Mouse (Mus musculus) limb, embryonic 14.5 days (tissue): ENCODE results near the gene Pde4a. TPM values are rescaled to one million over a fixed set of nuclear protein-coding genes. Genes with fewer than 3 reads are reported as not detected.

ENCODE experiments used
- ATAC-seq: fragments of 200-750 bp; cut with Nextera tagmentation; 2 replicates; pipeline ENCODE4 v1.8.0; 2017; ENCODE audit warnings: low read depth, moderate number of reproducible peaks, moderate TSS enrichment; ENCODE audit not compliant: low FRiP score
- DNase-seq: peaks from one replicate; pipeline ENCODE4 v3.0.0-alpha.2; 2015; ENCODE audit warnings: low spot score
- H3K27ac ChIP-seq: fragments of 300-500 bp; sonication (generic); replicated peaks from 2 replicates; pipeline ENCODE4 v1.5.1; 2014; ENCODE audit warnings: low read depth, mild to moderate bottlenecking, low read length, moderate library complexity, mixed read lengths
- H3K27me3 ChIP-seq: fragments of 300-500 bp; sonication (generic); 2 replicates; pipeline ENCODE4 v1.6.1; 2014; ENCODE audit warnings: low read length, mixed read lengths; ENCODE audit not compliant: control insufficient read depth, insufficient read depth
- H3K36me3 ChIP-seq: fragments of 300-500 bp; sonication (generic); 2 replicates; pipeline ENCODE4 v1.6.1; 2014; ENCODE audit warnings: mild to moderate bottlenecking, low read length, moderate library complexity, mixed read lengths; ENCODE audit not compliant: control insufficient read depth, insufficient read depth
- H3K4me1 ChIP-seq: fragments of 300-500 bp; sonication (generic); 2 replicates; pipeline ENCODE4 v1.6.1; 2014; ENCODE audit warnings: antibody characterized with exemption, low read length, mixed read lengths; ENCODE audit not compliant: control insufficient read depth, insufficient read depth
- H3K4me2 ChIP-seq: fragments of 300-500 bp; sonication (generic); replicated peaks from 2 replicates; pipeline ENCODE4 v1.6.1; 2014; ENCODE audit warnings: low read depth, mild to moderate bottlenecking, low read length, moderate library complexity; ENCODE audit not compliant: severe bottlenecking
- H3K4me3 ChIP-seq: fragments of 300-500 bp; sonication (generic); replicated peaks from 2 replicates; pipeline ENCODE4 v1.5.1; 2014; ENCODE audit warnings: low read length
- H3K9ac ChIP-seq: fragments of 300-500 bp; sonication (generic); 2 replicates; pipeline ENCODE4 v1.6.1; 2014; ENCODE audit warnings: mild to moderate bottlenecking, low read depth, low read length, moderate library complexity; ENCODE audit not compliant: severe bottlenecking
- H3K9me3 ChIP-seq: fragments of 300-500 bp; sonication (generic); 2 replicates; pipeline ENCODE4 v1.6.1; 2016; ENCODE audit warnings: low read length; ENCODE audit not compliant: control insufficient read depth
- POLR2A ChIP-seq: fragments of 200-500 bp; IDR thresholded peaks from 2 replicates; pipeline ENCODE4 v1.8.0; 2012; ENCODE audit warnings: inconsistent platforms, mild to moderate bottlenecking, moderate library complexity, borderline replicate concordance; ENCODE audit not compliant: insufficient read depth, insufficient read length; ENCODE audit errors: extremely low read depth
- WGBS: fragments of 180-500 bp; shearing (Covaris S2); extraction: QIAGEN DNeasy Blood & Tissue Kit; methylation state at CpG from one replicate; pipeline ENCODE4 v1.1.7; 2014; 5-methylcytosine and 5-hydroxymethylcytosine counted together
- polyA plus RNA-seq, 2 experiments: library from polyadenylated mRNA; depleted of rRNA in 1 of 2; stranded (reverse) in 1 of 2; unstranded in 1 of 2; fragments of >200 nt; fragmentation: Nextera tagmentation in 1 of 2; extraction: Ambion mirVana in 1 of 2; gene quantifications; 2 replicates each; pipeline versions ENCODE4 v1.2.1 to v1.2.3; 2012 to 2014

Gene Pde4a
- polyA plus RNA-seq, 2 experiments = 4.4 to 5.7 TPM

GRCm38 (mm10) chr9:21154787-21155186 lies 10.7 kb upstream of the Pde4a start:
- peaks cover 5% of the 10 kb centered on the region; the same call in 1 of the 2 replicates for H3K4me1 ChIP-seq
- 92% methylated on average over 3 of the region's 3 CpGs for WGBS
- DNase-seq (no peak), ATAC-seq (no peak)
- no peaks in the 10 kb centered on the region for H3K36me3 ChIP-seq
- TF ChIP-seq POLR2A = no peak
- no peak overlapping the region for H3K4me2 ChIP-seq
- H3K4me3 ChIP-seq = no peak overlapping the region
- H3K9me3 ChIP-seq = no peaks in the 10 kb centered on the region
- H3K9ac ChIP-seq = no peak overlapping the region
- H3K27me3 ChIP-seq = no peaks in the 10 kb centered on the region
- no peak overlapping the region for H3K27ac ChIP-seq

GRCm38 (mm10) chr9:21161209-21161909 lies 4.2 kb upstream of the Pde4a start:
- peak overlapping the region; percentile 85 for H3K4me2 ChIP-seq
- peak overlapping the region; percentile 65 for H3K9ac ChIP-seq
- no peaks in the 10 kb centered on the region for H3K9me3 ChIP-seq
- H3K4me3 ChIP-seq = peak overlapping the region; percentile 54
- 0 out of 2 replicates have a peak, but pooled peaks have one; percentile 23 for TF ChIP-seq POLR2A
- H3K27ac ChIP-seq = no peak overlapping the region
- H3K36me3 ChIP-seq = no peaks in the 10 kb centered on the region
- peaks cover 14% of the 10 kb centered on the region for H3K4me1 ChIP-seq
- DNase-seq (peak; percentile 92), ATAC-seq (peak; percentile 73)
- H3K27me3 ChIP-seq = peaks cover 44% of the 10 kb centered on the region
- under 1% methylated on average over 52 of the region's 52 CpGs for WGBS

GRCm38 (mm10) chr9:21163086-21164050 lies 2.1 kb upstream of the Pde4a start:
- Histone ChIP-seq H3K27ac (no peak overlapping the region), H3K4me2 (peak overlapping the region; percentile 31; the same call in 1 of the 2 replicates), H3K9ac (no peak overlapping the region), H3K4me3 (peak overlapping the region; percentile 24; the same call in 1 of the 2 replicates), H3K27me3 (peaks cover 54% of the 10 kb centered on the region), H3K9me3 (no peaks in the 10 kb centered on the region), H3K4me1 (peaks cover 29% of the 10 kb centered on the region), H3K36me3 (no peaks in the 10 kb centered on the region)
- DNase-seq (no peak), ATAC-seq (no peak)
- 39% methylated on average over 11 of the region's 11 CpGs for WGBS
- TF ChIP-seq POLR2A = no peak

DNA sequence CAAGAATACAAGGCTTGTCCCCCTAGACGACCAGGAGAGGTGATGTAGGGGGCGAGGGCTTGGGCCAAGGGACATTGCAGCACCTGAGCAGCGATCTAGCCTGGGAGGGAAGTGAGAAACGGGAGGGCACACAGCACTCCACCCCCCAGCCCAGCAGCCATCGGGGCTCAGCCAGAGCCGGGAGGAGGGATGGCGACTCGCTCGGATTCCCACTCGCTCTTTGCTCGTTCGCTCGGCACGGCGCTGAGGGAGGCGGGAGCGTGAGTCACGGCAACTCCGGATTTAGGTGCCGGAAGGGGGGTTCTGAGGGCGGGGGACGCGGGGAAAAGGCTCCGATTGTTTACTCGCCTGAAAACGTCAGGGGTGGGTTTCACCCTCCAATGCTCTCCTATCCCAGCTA lies 1.4 kb upstream of the Pde4a start:
- Histone ChIP-seq H3K27ac (no peak overlapping the region), H3K9me3 (no peaks in the 10 kb centered on the region), H3K27me3 (peaks cover 54% of the 10 kb centered on the region), H3K4me1 (peaks cover 32% of the 10 kb centered on the region), H3K4me2 (peak overlapping the region; percentile 31), H3K9ac (no peak overlapping the region), H3K4me3 (peak overlapping the region; percentile 24), H3K36me3 (no peaks in the 10 kb centered on the region)
- no peak for TF ChIP-seq POLR2A
- WGBS = 2% methylated on average over 26 of the region's 26 CpGs
- no peak for ATAC-seq
- DNase-seq = no peak

GRCm38 (mm10) chr9:21165952-21166451 lies 488 bp downstream of the Pde4a start:
- no peaks in the 10 kb centered on the region for H3K9me3 ChIP-seq
- peaks cover 50% of the 10 kb centered on the region for H3K27me3 ChIP-seq
- no peak overlapping the region for H3K27ac ChIP-seq
- WGBS = 1% methylated on average over 30 of the region's 47 CpGs
- no peak for TF ChIP-seq POLR2A
- H3K9ac ChIP-seq = peak overlapping the region; percentile 48
- no peaks in the 10 kb centered on the region for H3K36me3 ChIP-seq
- H3K4me3 ChIP-seq = peak overlapping the region; percentile 49
- ATAC-seq = no peak
- H3K4me2 ChIP-seq = peak overlapping the region; percentile 86
- peaks cover 32% of the 10 kb centered on the region for H3K4me1 ChIP-seq
- DNase-seq = no peak
